ENCODE assay signal across 15 mouse cellular contexts in the genomic region with DNA sequence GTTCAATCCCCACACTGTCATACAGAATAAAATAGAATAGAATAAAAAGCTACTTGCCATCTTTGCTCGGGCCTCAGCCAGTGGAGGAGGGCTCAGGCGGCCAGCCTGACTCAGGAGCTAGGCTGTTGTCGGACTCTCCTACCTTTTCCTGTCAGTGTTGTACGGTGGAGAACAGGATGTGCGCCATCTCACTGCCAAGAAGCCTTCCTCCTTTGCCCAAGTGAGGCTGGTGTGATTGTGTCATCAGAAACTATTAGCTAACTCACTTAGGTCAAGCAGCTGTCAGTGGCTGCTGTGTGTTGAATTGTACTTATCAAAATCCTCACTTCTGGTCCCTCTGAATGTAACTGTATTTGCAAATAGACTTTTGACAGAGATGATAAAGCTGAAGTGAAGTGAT. TPM values are rescaled to one million over a fixed set of nuclear protein-coding genes. Genes with fewer than 3 reads are reported as not detected.
DNase-seq lines count a peak whose midpoint lies in the region; ATAC-seq lines count a peak whose summit lies in the region.
"Had no signal": no experiment of that assay in that cellular context is flagged by ENCODE, and none has a peak within 500 bp of the region (broad histone marks: within the 10 kb centered on the region; RNA-seq: fewer than 3 reads in every experiment).

No protein-coding gene starts in this region.

- DNase-seq in adrenal gland, postnatal 14 days, result peak; percentile 30
- no peak for DNase-seq in adrenal gland, adult 8-10 months
- DNase-seq in 416B (ENCODE audit: low read depth), result peak; percentile 85
- peak; percentile 75 for DNase-seq in lung, postnatal 36 days
- no peak for DNase-seq in spleen, postnatal 36 days (ENCODE audit: low spot score in 2 of 2)
- no peak for DNase-seq in heart, postnatal 14 days
- no peak for DNase-seq in ovary, postnatal 14 days (ENCODE audit: low spot score)
- DNase-seq: gastrocnemius, postnatal 36 days; kidney, adult 18-20 months; kidney, postnatal 4 days; layer of hippocampus, postnatal 36 days; lung, embryonic 14.5 days; thymus, postnatal 36 days had no signal

- ATAC-seq in hematopoietic stem cell, adult 5-6 weeks (replicated peaks in 1 of 2; ENCODE audit: insufficient read depth in 1 of 2, low FRiP score in 2 of 2, low TSS enrichment in 1 of 2, low read depth in 1 of 2, poor library complexity in 2 of 2, severe bottlenecking in 2 of 2), result peak; percentile 86 to 90
- ATAC-seq: Patski had no signal

- intact Hi-C loops in heart, postnatal 14 days (cut with DNase I), result no loop called here

RNA-seq across cellular contexts. Expression of a gene that starts 10.1 kb away (rescaled TPM):
- 24.1 and 24.5 TPM in 2 replicates for total RNA-seq in adrenal gland, postnatal 14 days (2021)
- total RNA-seq in adrenal gland, adult 8-10 months (2022), result 10 to 100 TPM; 16.9 to 36.6 (median 26.4) TPM
- total RNA-seq in hematopoietic stem cell, adult 5-6 weeks (2017), result 11.2 and 13.4 TPM in 2 replicates
- total RNA-seq in heart, postnatal 14 days (2021), result 10 to 100 TPM; 17.6 to 17.8 TPM

RNA-seq across cellular contexts. Expression of a gene that starts 38.8 kb away (rescaled TPM):
- 8.3 and 9.8 TPM in 2 replicates for total RNA-seq in adrenal gland, postnatal 14 days (2021)
- total RNA-seq in adrenal gland, adult 8-10 months (2022), result 10 to 100 TPM; 12.1 to 15.1 (median 12.9) TPM
- 0.38 TPM in 1 of 2 replicates, not detected in the other for total RNA-seq in hematopoietic stem cell, adult 5-6 weeks (2017)
- 1 to 10 TPM; 2.7 to 3.4 TPM for total RNA-seq in heart, postnatal 14 days (2021)

Comparison
In these comparisons a context has a peak if more than half of its experiments do, and no peak if none do; other contexts are left out.
1. DNase-seq: peak in adrenal gland, postnatal 14 days (single experiment), 416B (single experiment) and lung, postnatal 36 days (single experiment); none in adrenal gland, adult 8-10 months (single experiment), spleen, postnatal 36 days (0 of 2), heart, postnatal 14 days (0 of 2) and ovary, postnatal 14 days (single experiment).